Mouse (Mus musculus): ENCODE data around the gene Usp17lc. TPM values are rescaled to one million over a fixed set of nuclear protein-coding genes. Genes with fewer than 3 reads are reported as not detected.
"Not testable (repeated sequence)": the region's sequence is repeated elsewhere in the genome, so short reads cannot be mapped to it uniquely, and the experiment has no call there.

Usp17lc gene
- not detected in 2 replicates for polyA plus RNA-seq (2015; fragmentation: Nextera tagmentation; extraction: Ambion mirVana)

DNA sequence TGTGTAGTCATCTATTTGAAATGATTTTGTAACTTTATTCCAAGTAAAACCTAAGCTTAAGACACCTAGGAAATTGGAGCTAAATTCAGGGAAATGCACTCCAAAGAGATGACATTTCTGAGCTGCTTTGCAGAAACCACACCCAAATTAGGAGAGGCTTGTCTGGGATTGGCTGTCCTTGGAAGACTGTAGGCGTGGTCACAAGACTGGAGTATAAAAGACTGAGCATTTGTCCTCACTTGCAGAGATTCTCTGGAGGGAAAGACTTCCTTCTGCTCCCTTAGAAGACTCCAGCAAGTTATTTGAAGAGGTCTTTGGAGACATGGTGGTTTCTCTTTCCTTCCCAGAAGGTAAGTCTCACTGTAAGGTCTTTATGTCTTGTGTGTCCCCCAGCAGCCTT, at the start of gene Usp17lc:
TSS of gene Usp17lc (plus strand) at position 301 of the 400 bp plus-strand sequence.
- H3K36me3 ChIP-seq (ENCODE audit: control insufficient read depth, insufficient read depth); H3K4me2 ChIP-seq (ENCODE audit: low read length); H3K4me3 ChIP-seq (replicated peaks; ENCODE audit: low read length); H3K9me3 ChIP-seq (ENCODE audit: control insufficient read depth, low read length); H3K9ac ChIP-seq (replicated peaks; ENCODE audit: low read depth, low read length); H3K4me1 ChIP-seq (replicated peaks; ENCODE audit: control insufficient read depth, insufficient read depth, low read length); H3K27me3 ChIP-seq (replicated peaks; ENCODE audit: control insufficient read depth, insufficient read depth, low read length); ATAC-seq; H3K27ac ChIP-seq (ENCODE audit: low read length): not testable (repeated sequence)
- WGBS: 67% methylated on average over 1 of the region's 1 CpGs

DNA sequence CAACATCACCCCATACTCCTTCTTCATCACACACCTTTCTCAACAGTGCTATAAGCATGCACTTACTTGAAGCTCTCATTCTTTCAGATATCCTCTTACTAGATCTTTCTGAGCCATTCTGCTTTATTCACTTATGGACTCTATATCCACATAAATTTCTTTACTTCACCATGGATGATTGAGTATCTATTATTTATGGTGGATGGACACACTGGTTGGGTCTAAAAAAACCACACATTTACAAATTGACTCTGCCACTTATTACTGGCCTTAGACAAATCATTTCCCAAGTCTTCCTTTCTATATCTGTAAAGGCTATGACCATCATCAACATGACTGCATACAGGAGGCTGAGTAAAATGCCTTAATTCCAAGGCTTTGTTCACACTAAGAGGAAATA, 28.8 kb upstream of the Usp17lc start, which contains the start of gene Olfr603:
TSS of gene Olfr603 (minus strand) at position 101 of the 400 bp plus-strand sequence.
- Histone ChIP-seq H3K9me3 (ENCODE audit: control insufficient read depth, low read length) (no peaks in the 10 kb centered on the region), H3K9ac (replicated peaks; ENCODE audit: low read depth, low read length) (no peak within 1 kb of the TSS), H3K4me1 (replicated peaks; ENCODE audit: control insufficient read depth, insufficient read depth, low read length) (no peaks in the 10 kb centered on the region), H3K27ac (ENCODE audit: low read length) (no peak within 1 kb of the TSS), H3K4me2 (ENCODE audit: low read length) (no peak within 1 kb of the TSS), H3K4me3 (replicated peaks; ENCODE audit: low read length) (no peak within 1 kb of the TSS), H3K27me3 (replicated peaks; ENCODE audit: control insufficient read depth, insufficient read depth, low read length) (no peaks in the 10 kb centered on the region), H3K36me3 (ENCODE audit: control insufficient read depth, insufficient read depth) (no peaks in the 10 kb centered on the region)
- ATAC-seq: no peak

- no peak for ATAC-seq
- H3K4me3 ChIP-seq (replicated peaks; ENCODE audit: low read length): no peak overlapping the region
- no peaks in the 10 kb centered on the region for H3K9me3 ChIP-seq (ENCODE audit: control insufficient read depth, low read length)
- H3K4me2 ChIP-seq (ENCODE audit: low read length): no peak overlapping the region
- H3K4me1 ChIP-seq (replicated peaks; ENCODE audit: control insufficient read depth, insufficient read depth, low read length): no peaks in the 10 kb centered on the region
- H3K9ac ChIP-seq (replicated peaks; ENCODE audit: low read depth, low read length): no peak overlapping the region
- H3K27ac ChIP-seq (ENCODE audit: low read length): no peak overlapping the region
- H3K27me3 ChIP-seq (replicated peaks; ENCODE audit: control insufficient read depth, insufficient read depth, low read length): no peaks in the 10 kb centered on the region
- no peaks in the 10 kb centered on the region for H3K36me3 ChIP-seq (ENCODE audit: control insufficient read depth, insufficient read depth)
Measured at GRCm38 (mm10) chr7:103397758-103398157, 17.1 kb upstream of the Usp17lc start.

DNA sequence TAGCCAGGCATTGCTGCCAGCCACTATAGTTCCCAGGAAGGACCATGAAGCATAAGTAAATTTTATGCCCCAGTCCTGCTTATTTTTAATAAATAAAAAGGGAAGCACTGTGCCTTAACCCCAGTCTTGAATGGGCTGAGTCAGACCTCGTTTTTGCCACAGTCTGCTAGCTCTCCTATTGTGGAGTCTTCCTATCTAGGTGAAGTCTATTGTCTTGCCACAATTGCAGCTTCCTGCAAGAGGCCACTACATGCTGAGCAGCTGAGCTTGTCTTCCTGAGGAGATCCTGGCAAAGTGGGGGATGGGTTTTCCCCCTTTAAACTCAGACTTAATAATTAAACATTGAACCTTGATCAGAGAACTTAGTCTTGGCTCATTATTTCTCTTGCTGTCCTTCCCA, 15.9 kb upstream of the Usp17lc start:
- Histone ChIP-seq H3K9me3 (ENCODE audit: control insufficient read depth, low read length) (no peaks in the 10 kb centered on the region), H3K4me2 (ENCODE audit: low read length) (no peak overlapping the region), H3K4me3 (replicated peaks; ENCODE audit: low read length) (no peak overlapping the region), H3K27ac (ENCODE audit: low read length) (no peak overlapping the region), H3K9ac (replicated peaks; ENCODE audit: low read depth, low read length) (no peak overlapping the region), H3K4me1 (replicated peaks; ENCODE audit: control insufficient read depth, insufficient read depth, low read length) (no peaks in the 10 kb centered on the region), H3K36me3 (ENCODE audit: control insufficient read depth, insufficient read depth) (no peaks in the 10 kb centered on the region), H3K27me3 (replicated peaks; ENCODE audit: control insufficient read depth, insufficient read depth, low read length) (no peaks in the 10 kb centered on the region)
- whole genome bisulfite sequencing: 3% methylated on average over 1 of the region's 1 CpGs
- ATAC-seq: no peak

- not testable (repeated sequence) for H3K4me3 ChIP-seq (replicated peaks; ENCODE audit: low read length); H3K9me3 ChIP-seq (ENCODE audit: control insufficient read depth, low read length); ATAC-seq; H3K4me1 ChIP-seq (replicated peaks; ENCODE audit: control insufficient read depth, insufficient read depth, low read length); H3K9ac ChIP-seq (replicated peaks; ENCODE audit: low read depth, low read length); H3K27ac ChIP-seq (ENCODE audit: low read length); H3K4me2 ChIP-seq (ENCODE audit: low read length); H3K36me3 ChIP-seq (ENCODE audit: control insufficient read depth, insufficient read depth); H3K27me3 ChIP-seq (replicated peaks; ENCODE audit: control insufficient read depth, insufficient read depth, low read length)
- 84% methylated on average over 3 of the region's 3 CpGs for WGBS
Measured at GRCm38 (mm10) chr7:103406521-103407055, 8.3 kb upstream of the Usp17lc start.

- Histone ChIP-seq H3K9ac (replicated peaks; ENCODE audit: low read depth, low read length) (no peak within 1 kb of the TSS), H3K27ac (ENCODE audit: low read length) (no peak within 1 kb of the TSS), H3K27me3 (replicated peaks; ENCODE audit: control insufficient read depth, insufficient read depth, low read length) (no peaks in the 10 kb centered on the region), H3K4me3 (replicated peaks; ENCODE audit: low read length) (no peak within 1 kb of the TSS), H3K4me2 (ENCODE audit: low read length) (no peak within 1 kb of the TSS), H3K4me1 (replicated peaks; ENCODE audit: control insufficient read depth, insufficient read depth, low read length) (no peaks in the 10 kb centered on the region), H3K9me3 (ENCODE audit: control insufficient read depth, low read length) (no peaks in the 10 kb centered on the region), H3K36me3 (ENCODE audit: control insufficient read depth, insufficient read depth) (no peaks in the 10 kb centered on the region)
- 86% methylated on average over 1 of the region's 1 CpGs for WGBS
- no peak for ATAC-seq
Measured at GRCm38 (mm10) chr7:103445339-103445738, 30.5 kb downstream of the Usp17lc start, which contains the start of gene Olfr605. TSS of gene Olfr605 (minus strand) at chr7:103445439.

GRCm38 (mm10) chr7:103448746-103449145, 33.9 kb downstream of the Usp17lc start, which contains the start of gene Olfr606:
TSS of gene Olfr606 (plus strand) at chr7:103449046.
- no peaks in the 10 kb centered on the region for H3K4me1 ChIP-seq (replicated peaks; ENCODE audit: control insufficient read depth, insufficient read depth, low read length)
- no peak within 1 kb of the TSS for H3K9ac ChIP-seq (replicated peaks; ENCODE audit: low read depth, low read length)
- ATAC-seq: no peak
- H3K36me3 ChIP-seq (ENCODE audit: control insufficient read depth, insufficient read depth): no peaks in the 10 kb centered on the region
- no peak within 1 kb of the TSS for H3K4me3 ChIP-seq (replicated peaks; ENCODE audit: low read length)
- no peaks in the 10 kb centered on the region for H3K9me3 ChIP-seq (ENCODE audit: control insufficient read depth, low read length)
- 93% methylated on average over 2 of the region's 2 CpGs for WGBS
- no peak within 1 kb of the TSS for H3K4me2 ChIP-seq (ENCODE audit: low read length)
- H3K27ac ChIP-seq (ENCODE audit: low read length): no peak within 1 kb of the TSS
- H3K27me3 ChIP-seq (replicated peaks; ENCODE audit: control insufficient read depth, insufficient read depth, low read length): no peaks in the 10 kb centered on the region

DNA sequence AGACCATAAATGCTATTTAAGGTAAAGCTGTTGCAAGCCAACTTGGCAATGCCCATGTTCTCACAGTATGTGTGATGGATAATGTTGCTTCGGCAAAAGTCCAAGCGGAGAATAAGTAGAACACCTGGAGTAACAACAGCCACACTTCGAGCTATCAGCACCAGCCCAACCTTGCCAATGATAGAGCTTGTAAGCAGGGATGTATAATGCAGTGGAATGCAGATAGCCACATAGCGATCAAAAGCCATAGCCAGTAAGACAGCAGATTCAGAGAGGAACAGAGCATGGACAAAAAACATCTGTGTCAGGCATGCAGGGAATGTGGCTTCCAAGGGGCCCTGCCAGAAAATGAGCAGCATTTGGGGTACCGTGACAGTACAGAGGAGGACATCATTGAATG, 45.7 kb downstream of the Usp17lc start:
- no peak for ATAC-seq
- WGBS: 92% methylated on average over 5 of the region's 5 CpGs
- no peaks in the 10 kb centered on the region for H3K36me3 ChIP-seq (ENCODE audit: control insufficient read depth, insufficient read depth)
- no peaks in the 10 kb centered on the region for H3K9me3 ChIP-seq (ENCODE audit: control insufficient read depth, low read length)
- H3K4me3 ChIP-seq (replicated peaks; ENCODE audit: low read length): no peak overlapping the region
- H3K9ac ChIP-seq (replicated peaks; ENCODE audit: low read depth, low read length): no peak overlapping the region
- no peaks in the 10 kb centered on the region for H3K27me3 ChIP-seq (replicated peaks; ENCODE audit: control insufficient read depth, insufficient read depth, low read length)
- no peak overlapping the region for H3K4me2 ChIP-seq (ENCODE audit: low read length)
- no peaks in the 10 kb centered on the region for H3K4me1 ChIP-seq (replicated peaks; ENCODE audit: control insufficient read depth, insufficient read depth, low read length)
- H3K27ac ChIP-seq (ENCODE audit: low read length): no peak overlapping the region
